Mouse (Mus musculus) neural tube, embryonic 11.5 days (tissue): ENCODE measurements around the gene Rrm1. TPM values are rescaled to one million over a fixed set of nuclear protein-coding genes. Genes with fewer than 3 reads are reported as not detected.

ENCODE experiments used
- ATAC-seq: fragments of 200-750 bp; cut with Nextera tagmentation; 2 replicates; pipeline ENCODE4 v1.8.0; 2017; ENCODE audit warnings: moderate number of reproducible peaks, mild to moderate bottlenecking, moderate TSS enrichment, moderate library complexity; ENCODE audit not compliant: insufficient read depth, low FRiP score, low TSS enrichment
- DNase-seq: peaks from one replicate; pipeline ENCODE4 v3.0.0-alpha.2; 2015; ENCODE audit warnings: low spot score
- H3K27ac ChIP-seq: fragments of 300-500 bp; sonication (generic); 2 replicates; pipeline ENCODE4 v1.5.1; 2014; ENCODE audit warnings: low read depth, mild to moderate bottlenecking, low read length
- H3K27me3 ChIP-seq: fragments of 300-500 bp; sonication (generic); 2 replicates; pipeline ENCODE4 v1.6.1; 2014; ENCODE audit warnings: mild to moderate bottlenecking, low read length, mixed read lengths; ENCODE audit not compliant: control insufficient read depth, insufficient read depth
- H3K36me3 ChIP-seq: fragments of 300-500 bp; sonication (generic); 2 replicates; pipeline ENCODE4 v1.6.1; 2014; ENCODE audit warnings: mild to moderate bottlenecking, low read length, moderate library complexity, mixed read lengths; ENCODE audit not compliant: control insufficient read depth, insufficient read depth
- H3K4me1 ChIP-seq: fragments of 300-500 bp; sonication (generic); 2 replicates; pipeline ENCODE4 v1.6.1; 2014; ENCODE audit warnings: low read length, mixed read lengths; ENCODE audit not compliant: control insufficient read depth, insufficient read depth
- H3K4me2 ChIP-seq: fragments of 300-500 bp; sonication (generic); 2 replicates; pipeline ENCODE4 v1.6.1; 2014; ENCODE audit warnings: low read depth, mild to moderate bottlenecking, moderate library complexity
- H3K4me3 ChIP-seq: fragments of 300-500 bp; sonication (generic); 2 replicates; pipeline ENCODE4 v1.5.1; 2014; ENCODE audit warnings: low read depth, low read length
- H3K9ac ChIP-seq: fragments of 300-500 bp; sonication (generic); 2 replicates; pipeline ENCODE4 v1.6.1; 2014; ENCODE audit warnings: mild to moderate bottlenecking, low read length
- H3K9me3 ChIP-seq: fragments of 300-500 bp; sonication (generic); 2 replicates; pipeline ENCODE4 v1.6.1; 2016; ENCODE audit warnings: low read length; ENCODE audit not compliant: control insufficient read depth
- WGBS: fragments of 180-500 bp; shearing (Covaris S2); extraction: QIAGEN DNeasy Blood & Tissue Kit; methylation state at CpG from one replicate; pipeline ENCODE4 v1.1.7; 2014; 5-methylcytosine and 5-hydroxymethylcytosine counted together
- polyA plus RNA-seq: library from polyadenylated mRNA; unstranded; fragments of >200 nt; fragmentation: Nextera tagmentation; extraction: Ambion mirVana; gene quantifications from 2 replicates; pipeline ENCODE4 v1.2.1, GENCODE M21; 2014

The Rrm1 gene
- polyA plus RNA-seq, 1 experiment from 2014 or later: 203 TPM

- H3K27me3 ChIP-seq: no peaks in the 10 kb centered on the region
- DNase-seq (peak; percentile 69), ATAC-seq (0 out of 2 replicates have a peak, but pooled peaks have one; percentile 35)
- 8% methylated on average over 4 of the region's 4 CpGs for WGBS
- H3K27ac ChIP-seq: no peak overlapping the region
- no peaks in the 10 kb centered on the region for H3K4me1 ChIP-seq
- no peaks in the 10 kb centered on the region for H3K9me3 ChIP-seq
- H3K4me2 ChIP-seq: no peak overlapping the region
- H3K9ac ChIP-seq: no peak overlapping the region
- H3K4me3 ChIP-seq: no peak overlapping the region
- H3K36me3 ChIP-seq: no peaks in the 10 kb centered on the region
Observed at GRCm38 (mm10) chr7:102417398-102417797, 24.1 kb upstream of the Rrm1 start.

- 98% methylated on average over 2 of the region's 2 CpGs for WGBS
- no peak overlapping the region for H3K4me3 ChIP-seq
- ATAC-seq: no peak
Observed at GRCm38 (mm10) chr7:102422036-102422435, 19.5 kb upstream of the Rrm1 start.

GRCm38 (mm10) chr7:102425933-102426685 is 15.4 kb upstream of the Rrm1 start:
- 55% methylated on average over 6 of the region's 6 CpGs for WGBS
- no peaks in the 10 kb centered on the region for H3K36me3 ChIP-seq
- H3K4me2 ChIP-seq: no peak overlapping the region
- ATAC-seq: no peak
- H3K9ac ChIP-seq: no peak overlapping the region
- no peaks in the 10 kb centered on the region for H3K4me1 ChIP-seq
- DNase-seq: no peak
- no peak overlapping the region for H3K27ac ChIP-seq
- no peaks in the 10 kb centered on the region for H3K9me3 ChIP-seq
- no peaks in the 10 kb centered on the region for H3K27me3 ChIP-seq
- no peak overlapping the region for H3K4me3 ChIP-seq

More at GRCm38 (mm10) chr7:102422036-102422435, 19.5 kb upstream of the Rrm1 start:
- Histone ChIP-seq H3K36me3 (no peaks in the 10 kb centered on the region), H3K27ac (no peak overlapping the region), H3K9ac (no peak overlapping the region), H3K4me1 (no peaks in the 10 kb centered on the region), H3K4me2 (no peak overlapping the region), H3K9me3 (no peaks in the 10 kb centered on the region), H3K27me3 (no peaks in the 10 kb centered on the region)
- DNase-seq: no peak

GRCm38 (mm10) chr7:102434344-102434743 is 7.2 kb upstream of the Rrm1 start:
- Histone ChIP-seq H3K27me3 (no peaks in the 10 kb centered on the region), H3K36me3 (no peaks in the 10 kb centered on the region), H3K4me3 (no peak overlapping the region), H3K9ac (no peak overlapping the region), H3K27ac (no peak overlapping the region), H3K4me1 (no peaks in the 10 kb centered on the region), H3K9me3 (no peaks in the 10 kb centered on the region), H3K4me2 (no peak overlapping the region)
- WGBS: 81% methylated on average over 2 of the region's 2 CpGs
- DNase-seq (no peak), ATAC-seq (no peak)

GRCm38 (mm10) chr7:102440822-102441656 is 456 bp upstream of the Rrm1 start:
- WGBS: 56% methylated on average over 15 of the region's 15 CpGs
- no peak overlapping the region for H3K27ac ChIP-seq
- H3K4me2 ChIP-seq: no peak overlapping the region
- ATAC-seq (peak; percentile 5; the same call in 1 of the 2 replicates), DNase-seq (no peak)
- no peaks in the 10 kb centered on the region for H3K27me3 ChIP-seq
- H3K36me3 ChIP-seq: peaks cover 4% of the 10 kb centered on the region; the same call in 1 of the 2 replicates
- H3K9ac ChIP-seq: no peak overlapping the region
- peaks cover 6% of the 10 kb centered on the region for H3K4me1 ChIP-seq
- H3K4me3 ChIP-seq: peak overlapping the region; percentile 66
- no peaks in the 10 kb centered on the region for H3K9me3 ChIP-seq

GRCm38 (mm10) chr7:102442432-102442831 is 937 bp downstream of the Rrm1 start:
- Histone ChIP-seq H3K27ac (0 out of 2 replicates have a peak overlapping the region, but pooled peaks have one; percentile 75), H3K4me2 (peak overlapping the region; percentile 57), H3K36me3 (peaks cover 6% of the 10 kb centered on the region), H3K27me3 (no peaks in the 10 kb centered on the region), H3K9me3 (no peaks in the 10 kb centered on the region), H3K4me3 (peak overlapping the region; percentile 66), H3K4me1 (peaks cover 6% of the 10 kb centered on the region), H3K9ac (peak overlapping the region; percentile 75)
- WGBS: 6% methylated on average over 4 of the region's 4 CpGs
- no peak for DNase-seq
- ATAC-seq: no peak

- ATAC-seq: no peak
- Histone ChIP-seq H3K4me3 (no peak overlapping the region), H3K4me1 (peaks cover 6% of the 10 kb centered on the region), H3K9ac (no peak overlapping the region), H3K27ac (no peak overlapping the region), H3K27me3 (no peaks in the 10 kb centered on the region), H3K4me2 (no peak overlapping the region), H3K9me3 (no peaks in the 10 kb centered on the region), H3K36me3 (peaks cover 6% of the 10 kb centered on the region)
- WGBS: 88% methylated on average over 2 of the region's 2 CpGs
- DNase-seq: no peak
Observed at GRCm38 (mm10) chr7:102444301-102444700, 2.8 kb downstream of the Rrm1 start.

- Histone ChIP-seq H3K9ac (no peak overlapping the region), H3K4me3 (no peak overlapping the region), H3K36me3 (peaks cover 9% of the 10 kb centered on the region), H3K27me3 (no peaks in the 10 kb centered on the region), H3K9me3 (no peaks in the 10 kb centered on the region), H3K4me1 (peaks cover 6% of the 10 kb centered on the region), H3K27ac (no peak overlapping the region), H3K4me2 (no peak overlapping the region)
- no peak for ATAC-seq
- 94% methylated on average over 9 of the region's 9 CpGs for WGBS
- DNase-seq: no peak
Observed at GRCm38 (mm10) chr7:102446438-102446837, 4.9 kb downstream of the Rrm1 start.
